Mouse (Mus musculus) embryonic fibroblast, embryonic 13.5 days (primary cell): Measurements from ENCODE around the gene Arhgap31.

Experiments used
- CTCF ChIP-seq: IDR thresholded peaks from 2 replicates; pipeline ENCODE4 v1.5.1; 2011; ENCODE audit warnings: mild to moderate bottlenecking, control low read depth, low read length, moderate library complexity, borderline replicate concordance; ENCODE audit not compliant: insufficient read depth
- POLR2A ChIP-seq: IDR thresholded peaks from 2 replicates; pipeline ENCODE4 v1.6.1; 2011; ENCODE audit warnings: low read depth, mild to moderate bottlenecking, control low read depth, low read length, moderate library complexity

DNA sequence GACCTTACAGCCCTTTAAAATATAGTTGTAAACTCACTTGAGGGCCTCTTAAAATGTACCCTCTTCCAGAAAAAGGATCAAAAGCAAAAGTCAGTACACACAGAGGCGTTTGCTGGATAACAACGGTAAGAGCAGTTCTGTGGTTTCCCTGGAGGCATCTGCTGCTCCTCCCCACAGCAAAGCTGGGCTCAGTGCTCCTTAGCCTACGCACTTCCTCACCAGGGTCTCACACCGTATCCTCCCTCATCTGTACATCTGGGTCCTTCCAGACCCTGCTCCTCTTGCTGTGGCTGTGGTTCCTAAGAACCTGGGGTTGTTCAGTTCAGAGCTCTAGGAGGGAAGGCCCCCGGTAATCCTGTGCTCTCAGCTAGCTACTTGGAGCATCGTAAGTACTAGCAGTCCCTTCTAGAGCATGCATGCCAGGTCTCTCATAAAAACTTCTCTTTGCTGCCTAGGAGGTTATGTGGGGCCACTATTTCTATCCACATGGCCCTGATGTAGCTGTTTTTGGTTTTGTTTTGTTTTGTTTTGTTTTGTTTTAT is 47.8 kb upstream of the Arhgap31 start:
- no peak for TF ChIP-seq CTCF
- no peak for TF ChIP-seq POLR2A
